Mouse (Mus musculus): ENCODE measurements around the gene Eogt. TPM values are rescaled to one million over a fixed set of nuclear protein-coding genes. Genes with fewer than 3 reads are reported as not detected.
A peak's percentile ranks its signal among the peaks of the same experiment; 100 is the strongest.

Eogt gene
- polyA plus RNA-seq, 2 experiments = 1.4 to 1.9 TPM

- Histone ChIP-seq H3K36me3 (replicated peaks; ENCODE audit: control insufficient read depth, insufficient read depth, low read depth) (no peaks in the 10 kb centered on the region), H3K27me3 (ENCODE audit: control insufficient read depth, insufficient read depth, low read length) (no peaks in the 10 kb centered on the region), H3K4me2 (ENCODE audit: low read depth) (no peak overlapping the region), H3K9ac (replicated peaks) (no peak overlapping the region), H3K4me3 (ENCODE audit: insufficient read depth in 1 of 2, low read depth in 2 of 2, low read length in 2 of 2) (no peak overlapping the region), H3K9me3 (ENCODE audit: control insufficient read depth, low read length) (no peaks in the 10 kb centered on the region), H3K4me1 (replicated peaks; ENCODE audit: control insufficient read depth in 2 of 2, insufficient read depth in 2 of 2, low read length in 1 of 2) (no peaks in the 10 kb centered on the region), H3K27ac (no peak overlapping the region)
- TF ChIP-seq CTCF (IDR thresholded peaks at IDR 0.05; ENCODE audit: low read depth) (no peak), EP300 (IDR thresholded peaks at IDR 0.05; ENCODE audit: low read depth) (no peak)
- ATAC-seq (ENCODE audit: insufficient read depth) (no peak), DNase-seq (ENCODE audit: low read depth in 3 of 3, low spot score in 3 of 3) (no peak)
- WGBS (ENCODE audit: insufficient replicate concordance) = 68% methylated on average over 8 of the region's 8 CpGs
Measured at GRCm38 (mm10) chr6:97142611-97143010, 6.4 kb downstream of the Eogt start.

GRCm38 (mm10) chr6:97141811-97142210, 7.2 kb downstream of the Eogt start:
- DNase-seq (ENCODE audit: low read depth in 3 of 3, low spot score in 3 of 3) (no peak), ATAC-seq (ENCODE audit: insufficient read depth) (no peak)
- no peak overlapping the region for H3K4me2 ChIP-seq (ENCODE audit: low read depth)
- H3K4me1 ChIP-seq (replicated peaks; ENCODE audit: control insufficient read depth in 2 of 2, insufficient read depth in 2 of 2, low read length in 1 of 2) = no peaks in the 10 kb centered on the region
- WGBS (ENCODE audit: insufficient replicate concordance) = 66% methylated on average over 7 of the region's 7 CpGs
- no peaks in the 10 kb centered on the region for H3K9me3 ChIP-seq (ENCODE audit: control insufficient read depth, low read length)
- H3K27me3 ChIP-seq (ENCODE audit: control insufficient read depth, insufficient read depth, low read length) = no peaks in the 10 kb centered on the region
- H3K9ac ChIP-seq (replicated peaks) = no peak overlapping the region
- H3K4me3 ChIP-seq (ENCODE audit: insufficient read depth in 1 of 2, low read depth in 2 of 2, low read length in 2 of 2) = no peak overlapping the region
- TF ChIP-seq CTCF (IDR thresholded peaks at IDR 0.05; ENCODE audit: low read depth) = no peak
- TF ChIP-seq EP300 (IDR thresholded peaks at IDR 0.05; ENCODE audit: low read depth) = no peak
- H3K36me3 ChIP-seq (replicated peaks; ENCODE audit: control insufficient read depth, insufficient read depth, low read depth) = no peaks in the 10 kb centered on the region
- no peak overlapping the region for H3K27ac ChIP-seq

GRCm38 (mm10) chr6:97132707-97133303, 16.2 kb downstream of the Eogt start:
- Histone ChIP-seq H3K27ac (no peak overlapping the region), H3K36me3 (replicated peaks; ENCODE audit: control insufficient read depth, insufficient read depth, low read depth) (no peaks in the 10 kb centered on the region), H3K4me1 (replicated peaks; ENCODE audit: control insufficient read depth in 2 of 2, insufficient read depth in 2 of 2, low read length in 1 of 2) (no peaks in the 10 kb centered on the region), H3K4me2 (ENCODE audit: low read depth) (no peak overlapping the region), H3K4me3 (ENCODE audit: insufficient read depth in 1 of 2, low read depth in 2 of 2, low read length in 2 of 2) (no peak overlapping the region), H3K27me3 (ENCODE audit: control insufficient read depth, insufficient read depth, low read length) (no peaks in the 10 kb centered on the region), H3K9me3 (ENCODE audit: control insufficient read depth, low read length) (no peaks in the 10 kb centered on the region), H3K9ac (replicated peaks) (no peak overlapping the region)
- ATAC-seq (ENCODE audit: insufficient read depth) = no peak
- DNase-seq (ENCODE audit: low read depth in 3 of 3, low spot score in 3 of 3) = no peak
- 81% methylated on average over 5 of the region's 5 CpGs for WGBS (ENCODE audit: insufficient replicate concordance)
- TF ChIP-seq EP300 (IDR thresholded peaks at IDR 0.05; ENCODE audit: low read depth) (no peak), CTCF (IDR thresholded peaks at IDR 0.05; ENCODE audit: low read depth) (no peak)

GRCm38 (mm10) chr6:97131808-97132207, 17.2 kb downstream of the Eogt start:
- H3K4me2 ChIP-seq (ENCODE audit: low read depth) = no peak overlapping the region
- no peak for TF ChIP-seq CTCF (IDR thresholded peaks at IDR 0.05; ENCODE audit: low read depth)
- TF ChIP-seq EP300 (IDR thresholded peaks at IDR 0.05; ENCODE audit: low read depth) = no peak
- no peaks in the 10 kb centered on the region for H3K27me3 ChIP-seq (ENCODE audit: control insufficient read depth, insufficient read depth, low read length)
- 51% methylated on average over 4 of the region's 4 CpGs for WGBS (ENCODE audit: insufficient replicate concordance)
- no peak overlapping the region for H3K4me3 ChIP-seq (ENCODE audit: insufficient read depth in 1 of 2, low read depth in 2 of 2, low read length in 2 of 2)
- no peaks in the 10 kb centered on the region for H3K36me3 ChIP-seq (replicated peaks; ENCODE audit: control insufficient read depth, insufficient read depth, low read depth)
- DNase-seq (ENCODE audit: low read depth in 3 of 3, low spot score in 3 of 3) (no peak), ATAC-seq (ENCODE audit: insufficient read depth) (no peak)
- no peaks in the 10 kb centered on the region for H3K4me1 ChIP-seq (replicated peaks; ENCODE audit: control insufficient read depth in 2 of 2, insufficient read depth in 2 of 2, low read length in 1 of 2)
- no peaks in the 10 kb centered on the region for H3K9me3 ChIP-seq (ENCODE audit: control insufficient read depth, low read length)
- no peak overlapping the region for H3K9ac ChIP-seq (replicated peaks)
- H3K27ac ChIP-seq = no peak overlapping the region

- Histone ChIP-seq H3K9ac (replicated peaks) (no peak overlapping the region), H3K4me3 (ENCODE audit: insufficient read depth in 1 of 2, low read depth in 2 of 2, low read length in 2 of 2) (no peak overlapping the region), H3K27me3 (ENCODE audit: control insufficient read depth, insufficient read depth, low read length) (no peaks in the 10 kb centered on the region), H3K27ac (no peak overlapping the region), H3K4me1 (replicated peaks; ENCODE audit: control insufficient read depth in 2 of 2, insufficient read depth in 2 of 2, low read length in 1 of 2) (no peaks in the 10 kb centered on the region), H3K36me3 (replicated peaks; ENCODE audit: control insufficient read depth, insufficient read depth, low read depth) (no peaks in the 10 kb centered on the region), H3K4me2 (ENCODE audit: low read depth) (no peak overlapping the region), H3K9me3 (ENCODE audit: control insufficient read depth, low read length) (no peaks in the 10 kb centered on the region)
- no peak for DNase-seq (ENCODE audit: low read depth in 3 of 3, low spot score in 3 of 3)
- WGBS (ENCODE audit: insufficient replicate concordance) = 61% methylated on average over 5 of the region's 5 CpGs
- peak; percentile 51 for TF ChIP-seq CTCF (IDR thresholded peaks at IDR 0.05; ENCODE audit: low read depth)
- no peak for TF ChIP-seq EP300 (IDR thresholded peaks at IDR 0.05; ENCODE audit: low read depth)
- ATAC-seq (ENCODE audit: insufficient read depth) = no peak
Measured at GRCm38 (mm10) chr6:97130979-97131378, 18.0 kb downstream of the Eogt start.
